Mouse (Mus musculus): ENCODE results near the gene Gm20388. TPM values are rescaled to one million over a fixed set of nuclear protein-coding genes. Genes with fewer than 3 reads are reported as not detected.
"Not testable (repeated sequence)": the region's sequence is repeated elsewhere in the genome, so short reads cannot be mapped to it uniquely, and the experiment has no call there.

The Gm20388 gene
- total RNA-seq, 2 experiments from 2014 or later, result 12.7 TPM; not detected in 1

DNA sequence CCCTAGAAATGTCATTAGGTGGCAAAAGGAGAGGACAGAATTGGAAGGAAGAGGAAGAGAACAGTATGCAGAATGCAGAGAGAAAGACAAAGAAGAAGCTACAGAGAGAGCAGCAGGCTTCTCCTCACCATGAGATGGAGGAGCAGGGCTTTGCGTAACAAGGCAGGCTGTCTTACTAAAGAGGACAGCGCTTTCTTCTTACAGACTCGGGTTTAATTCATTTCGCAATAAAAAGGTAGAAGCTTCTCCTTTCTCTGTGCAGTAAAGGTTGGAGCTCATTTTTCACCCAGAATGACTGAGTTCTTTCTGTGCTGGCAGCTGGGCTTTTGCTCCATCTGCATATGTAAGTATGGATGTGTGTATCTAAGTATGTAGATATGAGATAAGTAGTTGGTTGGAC, 3369.2 kb downstream of the Gm20388 start:
- DNase-seq, result no peak

DNA sequence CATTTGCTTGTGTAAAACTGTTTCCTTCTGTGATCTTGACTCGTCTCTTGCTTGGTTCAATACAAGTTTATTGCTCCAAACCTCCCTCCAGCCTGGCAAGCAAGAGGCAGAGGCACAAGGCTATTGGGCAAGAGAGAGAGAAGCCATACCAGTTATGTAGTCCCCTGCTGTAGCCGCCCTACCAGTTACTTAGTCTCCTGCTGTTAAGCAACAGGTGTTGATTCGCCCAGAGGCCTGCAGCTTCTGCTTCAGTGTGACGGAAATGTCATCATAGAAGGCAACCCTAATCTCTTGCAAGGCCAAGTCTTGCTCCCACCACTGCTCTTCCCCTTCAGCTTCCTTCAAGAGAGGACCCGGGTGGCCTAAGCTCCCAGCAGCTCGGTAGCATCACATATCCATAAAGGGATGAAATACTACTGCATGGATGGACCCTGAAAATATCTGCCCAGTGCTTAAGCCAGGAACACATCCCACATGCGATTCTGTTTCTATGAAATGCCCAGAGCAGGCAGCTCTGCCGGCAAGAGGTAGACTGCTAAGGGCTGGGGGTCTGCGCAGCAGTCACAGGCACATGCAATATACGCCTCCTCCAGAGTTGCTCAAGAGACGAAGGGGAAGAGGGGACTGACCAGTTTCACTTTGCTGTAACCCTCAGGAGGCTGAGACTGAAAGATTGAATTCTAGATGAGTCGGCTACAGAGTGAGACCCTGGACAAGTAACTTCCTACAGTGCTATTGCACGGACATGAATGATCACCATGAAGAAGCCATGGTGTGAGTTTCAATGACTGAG, 3369.9 kb downstream of the Gm20388 start:
- DNase-seq, result no peak

DNA sequence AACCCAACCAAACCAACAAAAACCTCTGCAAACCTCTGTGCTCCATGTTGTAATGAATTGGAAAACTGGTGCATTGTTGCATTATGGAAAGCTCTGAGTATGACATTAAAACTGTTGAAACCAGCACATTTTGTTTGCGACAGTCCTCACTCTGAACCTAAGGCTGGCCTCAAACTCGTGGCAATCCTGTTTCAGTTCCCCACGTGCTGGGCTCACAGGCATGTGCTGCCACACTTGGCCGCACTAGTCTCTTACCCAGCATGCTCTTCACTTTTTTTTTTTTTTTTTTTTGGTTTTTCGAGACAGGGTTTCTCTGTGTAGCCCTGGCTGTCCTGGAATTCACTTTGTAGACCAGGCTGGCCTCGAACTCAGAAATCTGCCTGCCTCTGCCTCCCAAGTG, 3372.4 kb downstream of the Gm20388 start:
- not testable (repeated sequence) for DNase-seq

DNA sequence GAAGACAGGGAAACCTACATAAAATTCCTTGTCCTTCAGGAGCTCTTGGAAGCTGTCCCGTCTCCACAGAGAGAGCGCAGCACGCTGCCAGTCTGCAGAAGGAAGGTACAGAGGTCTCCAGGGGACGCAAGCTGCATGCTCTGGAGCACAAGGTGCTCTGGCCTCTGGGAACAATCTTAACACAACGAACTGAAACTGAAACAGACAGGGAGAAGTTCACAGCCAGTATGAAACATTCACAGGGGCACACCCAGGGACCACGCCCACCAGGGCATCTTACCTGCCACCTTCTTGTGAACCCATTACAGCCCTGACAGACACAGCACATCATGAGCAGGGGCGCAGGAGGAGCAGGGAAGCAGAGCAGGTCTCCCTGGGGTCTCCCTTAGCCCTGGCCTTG, 3373.3 kb downstream of the Gm20388 start:
- DNase-seq, result no peak

DNA sequence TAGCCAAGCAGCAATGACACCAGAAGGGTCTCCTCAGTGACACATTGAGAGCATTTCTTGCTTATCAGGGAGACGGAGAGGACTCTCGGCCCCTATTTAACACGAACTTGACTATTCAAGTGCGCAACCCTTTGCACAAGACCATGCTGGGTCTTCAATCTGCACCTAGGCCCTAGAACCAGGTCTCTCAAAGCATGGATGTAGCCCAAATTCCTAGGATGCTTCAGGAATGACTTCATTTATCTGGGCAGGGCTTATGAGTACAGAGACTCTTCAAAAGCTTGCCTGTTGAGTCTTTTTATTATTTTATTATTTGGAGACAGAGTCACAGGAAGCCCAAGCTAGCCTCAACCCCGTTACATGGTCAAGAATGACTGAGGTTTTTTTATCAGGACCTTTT, 3373.9 kb downstream of the Gm20388 start:
- DNase-seq, result no peak

DNA sequence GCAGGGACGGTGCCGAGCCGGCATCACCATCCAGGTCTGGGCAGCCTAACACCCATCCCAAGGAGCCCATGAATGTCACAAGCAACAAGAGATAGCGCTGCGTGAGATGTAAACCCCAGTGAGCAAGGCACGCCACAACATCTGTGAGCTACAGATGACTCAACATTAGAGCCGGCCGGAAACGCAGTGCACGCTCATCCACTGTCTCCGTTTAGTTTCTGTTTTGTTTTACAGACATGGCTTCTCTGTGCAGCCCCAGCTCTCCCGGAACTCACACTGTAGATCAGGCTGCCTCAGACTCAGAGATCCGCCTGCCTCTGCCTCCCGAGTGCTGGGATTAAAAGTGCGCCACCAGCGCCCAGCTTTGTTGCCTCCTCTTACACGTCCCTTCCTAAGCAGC, 3376.7 kb downstream of the Gm20388 start:
- no peak for DNase-seq

DNA sequence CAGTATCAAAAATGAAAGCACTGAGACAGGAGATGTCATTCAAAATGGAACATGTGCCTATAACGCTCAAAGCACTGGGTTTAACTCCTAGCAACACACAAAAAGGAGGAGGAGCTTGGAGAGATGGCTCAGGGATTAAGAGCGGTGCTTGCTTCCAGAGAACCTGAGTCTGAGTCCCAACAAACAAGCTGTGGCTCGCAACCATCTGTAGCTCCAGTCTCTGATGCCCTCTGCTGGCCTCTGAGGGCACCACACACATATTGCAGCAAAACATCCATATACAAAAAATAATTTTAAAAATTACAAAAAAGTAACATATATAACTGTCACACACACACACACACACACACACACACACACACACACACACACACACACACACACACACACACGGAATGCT, 3379.5 kb downstream of the Gm20388 start:
- no peak for DNase-seq

DNA sequence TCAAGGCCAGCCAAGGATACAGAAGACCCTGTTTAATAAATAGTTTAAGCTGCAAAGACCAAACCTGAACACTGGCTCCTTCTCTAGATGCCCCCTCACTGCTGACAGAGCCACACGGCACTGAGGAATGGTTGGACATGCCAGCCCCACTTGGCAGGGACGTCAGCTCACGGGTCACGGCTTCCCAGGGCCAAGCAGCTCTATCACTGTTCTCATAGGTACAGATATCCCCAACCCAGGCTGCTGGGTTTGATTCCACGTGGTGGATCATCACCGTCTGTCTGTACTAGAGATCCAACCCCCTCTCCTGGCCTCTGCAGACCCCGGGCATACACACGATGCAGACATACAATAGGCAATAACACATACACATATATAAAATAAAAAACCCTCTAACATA, 3380.0 kb downstream of the Gm20388 start:
- no peak for DNase-seq

DNA sequence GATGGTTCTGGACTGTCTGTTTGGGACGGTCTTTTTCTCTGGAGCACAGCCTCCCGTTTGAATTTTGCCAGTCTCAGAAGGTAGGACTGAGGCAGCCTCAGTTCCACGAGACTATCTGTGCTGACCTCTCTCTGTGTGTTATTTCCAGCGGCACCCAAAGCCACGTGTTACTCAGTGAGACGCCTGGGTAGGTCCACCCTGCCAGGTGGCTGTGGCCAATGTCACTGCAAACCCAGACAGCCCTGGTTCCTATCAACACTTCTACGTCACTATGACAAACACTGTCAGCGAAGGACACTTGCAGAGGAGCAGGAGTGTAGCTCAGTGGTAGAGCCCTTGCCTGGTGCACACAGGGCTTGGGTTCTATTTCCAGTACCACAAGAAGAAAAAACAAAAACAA, 3381.1 kb downstream of the Gm20388 start:
- DNase-seq, result no peak

DNA sequence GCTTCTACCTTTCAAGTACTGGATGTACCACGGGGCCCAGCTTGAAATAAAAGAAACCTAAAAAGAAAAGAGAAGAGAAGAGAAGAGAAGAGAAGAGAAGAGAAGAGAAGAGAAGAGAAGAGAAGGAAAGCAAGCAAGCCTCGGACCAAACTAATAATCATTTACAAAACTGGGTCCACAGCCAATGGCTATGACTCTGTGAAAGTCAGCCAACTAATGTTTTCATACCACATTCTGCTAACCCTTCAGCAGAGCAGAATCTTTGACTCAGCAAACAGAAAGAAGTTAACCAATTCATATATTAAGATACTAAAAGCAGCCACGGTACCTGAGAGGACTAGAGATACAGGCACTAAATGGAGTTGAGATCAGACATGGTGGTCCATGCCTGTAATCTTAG, 3381.6 kb downstream of the Gm20388 start:
- no peak for DNase-seq

DNA sequence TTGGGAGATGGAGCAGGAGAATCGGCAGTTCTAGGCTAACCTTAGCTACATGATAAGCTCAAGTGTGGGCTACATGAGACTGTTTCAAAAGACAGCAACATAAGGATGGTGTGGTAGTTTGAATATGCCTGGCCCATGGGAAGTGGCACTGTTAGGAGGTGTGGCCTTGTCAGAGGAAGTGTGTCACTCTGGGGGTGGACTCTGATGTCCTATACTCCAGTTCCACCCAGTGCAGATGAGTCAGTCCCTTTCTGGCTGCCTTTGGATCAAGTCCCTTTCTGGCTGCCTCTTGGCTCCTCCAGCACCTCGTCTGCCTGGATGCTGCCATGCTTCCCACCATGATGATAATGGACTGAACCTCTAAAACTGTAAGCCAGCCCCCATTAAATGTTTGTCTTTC, 3382.1 kb downstream of the Gm20388 start:
- DNase-seq, result no peak

DNA sequence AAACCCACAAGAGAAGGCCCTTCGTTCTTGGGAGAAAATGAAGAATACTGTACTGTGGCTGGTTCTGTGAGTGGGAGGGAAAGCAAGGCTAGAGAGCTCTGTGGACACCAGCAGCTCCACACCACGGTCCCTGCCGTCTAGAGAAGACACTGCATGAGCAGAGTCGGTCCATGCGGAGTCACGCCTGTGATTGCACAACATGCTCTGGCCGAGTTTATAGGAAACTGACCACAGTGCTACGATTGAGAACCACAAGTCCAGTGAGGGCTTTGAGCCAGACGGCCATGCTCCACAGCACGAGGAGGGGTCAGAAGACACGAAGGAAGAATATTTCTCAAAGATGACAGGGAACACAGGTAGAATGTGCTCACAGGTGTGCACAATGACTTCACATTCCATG, 3387.7 kb downstream of the Gm20388 start:
- DNase-seq, result no peak

DNA sequence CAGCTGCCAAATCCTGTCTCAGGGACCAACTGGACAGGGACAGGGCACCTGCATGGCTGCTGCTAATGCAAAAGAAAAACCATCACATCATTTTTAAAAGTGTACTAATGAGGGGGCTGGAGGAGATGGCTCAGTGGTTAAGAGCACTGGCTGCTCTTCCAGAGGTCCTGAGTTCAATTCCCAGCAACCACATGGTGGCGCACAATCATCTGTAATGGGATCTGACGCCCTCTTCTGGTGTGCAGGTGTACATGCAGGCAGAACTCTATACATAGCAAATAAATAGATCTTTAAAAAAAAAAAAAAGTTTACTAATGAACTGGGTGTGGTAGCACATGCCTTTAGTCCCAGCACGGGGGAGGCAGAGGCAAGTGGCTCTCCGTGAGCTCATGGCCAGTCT, 3398.1 kb downstream of the Gm20388 start:
- no peak for DNase-seq

DNA sequence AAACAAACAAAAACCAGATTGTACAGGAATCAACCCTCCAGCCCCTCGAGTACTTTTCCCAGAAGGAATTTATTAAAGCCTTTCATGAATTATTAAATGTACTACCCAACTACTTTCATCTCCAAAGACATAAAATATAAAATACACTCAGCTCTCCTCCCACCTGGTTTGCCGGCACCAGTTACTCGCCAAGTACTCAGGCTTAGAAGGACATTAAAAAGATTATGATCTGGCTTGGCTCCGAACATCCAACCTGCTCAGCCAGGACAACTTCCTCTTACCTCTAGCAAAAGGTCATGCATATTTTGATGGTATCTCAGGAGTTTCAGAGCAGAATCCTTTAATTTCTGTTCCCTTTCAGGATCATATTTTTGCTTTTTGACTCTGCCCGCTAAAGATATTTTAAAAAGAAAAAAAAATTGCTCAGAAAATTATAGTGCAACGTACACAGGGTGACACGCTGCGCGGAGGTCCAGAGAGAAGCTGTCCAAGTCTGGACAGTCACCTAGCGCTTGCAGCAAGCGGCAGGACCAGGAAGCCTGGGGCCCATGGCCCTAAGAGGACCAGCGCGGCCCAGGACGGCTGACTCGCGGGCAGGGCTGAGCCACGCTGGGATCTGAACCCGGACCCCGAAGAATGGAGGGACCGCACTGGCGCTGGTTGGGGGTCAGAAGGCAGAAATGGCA, 3407.3 kb downstream of the Gm20388 start:
- DNase-seq, result no peak

DNA sequence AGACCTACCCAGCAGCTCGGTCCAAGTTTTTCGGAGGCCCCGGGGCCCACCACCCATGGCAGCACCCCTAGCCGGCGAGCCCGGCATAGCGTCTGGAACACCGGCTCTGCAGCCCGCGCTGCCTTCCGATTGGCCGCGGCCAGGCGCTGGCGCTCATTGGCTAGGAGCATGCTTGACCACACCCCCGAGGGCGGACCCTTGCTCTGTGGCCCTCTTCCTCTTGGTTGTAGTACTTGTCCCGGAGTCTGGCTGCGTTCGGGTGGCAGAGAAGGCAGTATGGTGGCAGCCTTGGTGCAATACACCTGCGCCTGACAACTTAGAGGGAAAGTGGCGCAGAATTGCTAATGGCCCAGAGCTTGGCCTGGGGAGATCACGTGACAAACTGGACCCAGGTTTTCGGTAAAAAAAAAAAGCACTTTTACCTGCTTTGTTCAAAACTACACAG, 3407.8 kb downstream of the Gm20388 start, which contains the start of gene Fanca:
Fanca (minus strand) TSS at position 110 of the 445 bp plus-strand sequence.
- DNase-seq, result peak; percentile 85

DNA sequence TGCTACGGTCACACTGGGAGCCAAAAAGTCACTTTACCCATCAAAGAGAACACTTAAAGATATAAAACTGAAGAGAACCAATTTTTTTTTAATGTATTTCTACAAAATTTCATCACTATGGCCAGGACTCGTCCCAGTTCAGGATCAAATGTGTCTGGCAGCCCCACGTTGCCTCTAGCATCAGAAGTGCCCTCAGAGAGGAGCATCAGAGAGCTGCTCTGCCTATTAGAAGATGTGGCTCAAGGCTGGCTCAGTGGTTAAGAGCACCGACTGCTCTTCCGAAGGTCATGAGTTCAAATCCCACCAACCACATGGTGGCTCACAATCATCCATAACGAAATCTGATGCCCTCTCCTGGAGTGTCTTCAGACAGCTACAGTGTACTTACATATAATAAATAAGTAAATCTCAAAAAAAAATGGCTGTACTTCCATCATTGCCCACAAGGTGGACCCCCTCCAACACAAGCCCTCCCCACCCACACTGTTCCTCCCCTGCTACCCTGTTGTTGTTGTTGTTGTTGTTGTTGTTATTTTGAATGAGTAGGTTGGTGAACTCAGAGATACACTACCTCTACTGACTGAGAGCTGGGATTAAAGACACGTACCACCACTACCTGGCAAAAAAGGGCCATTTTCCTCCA, 3409.0 kb downstream of the Gm20388 start:
- DNase-seq, result no peak

DNA sequence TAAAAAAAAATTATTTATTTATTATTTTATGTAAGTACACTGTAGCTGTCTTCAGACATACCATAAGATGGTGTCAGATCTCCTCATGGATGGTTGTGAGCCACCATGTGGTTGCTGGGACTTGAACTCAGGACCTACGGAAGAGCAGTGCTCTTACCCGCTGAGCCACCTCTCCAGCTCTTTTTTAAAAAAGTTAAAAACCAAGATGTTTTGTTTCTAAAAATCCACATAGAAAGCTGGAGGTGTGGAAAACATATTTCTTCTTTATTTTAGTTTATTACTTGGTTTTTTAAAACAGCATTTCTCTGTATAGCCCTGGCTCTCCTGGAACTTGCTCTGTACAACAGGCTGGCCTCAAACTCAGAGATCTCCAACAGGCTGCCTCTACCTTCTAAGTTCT, 3417.9 kb downstream of the Gm20388 start:
- DNase-seq, result no peak

DNA sequence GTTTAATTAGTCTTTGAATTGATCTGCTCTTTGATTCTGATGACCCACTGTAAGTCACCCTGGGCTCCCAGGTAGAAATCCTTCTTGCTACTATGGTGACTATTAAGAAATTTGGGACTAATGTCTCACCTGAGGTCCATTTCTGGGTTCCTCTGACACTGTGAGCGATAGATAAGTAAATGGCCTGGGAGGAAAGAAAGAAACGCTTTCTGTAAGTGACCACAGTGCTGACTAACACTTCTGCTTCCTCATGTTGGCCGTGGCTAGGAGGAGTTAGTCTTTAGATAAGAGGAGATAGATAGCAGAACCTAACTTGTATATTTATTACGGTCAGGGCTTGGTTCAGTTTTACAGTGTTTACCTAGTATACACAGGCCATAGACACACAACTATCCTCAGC, 3418.7 kb downstream of the Gm20388 start:
- DNase-seq, result no peak

DNA sequence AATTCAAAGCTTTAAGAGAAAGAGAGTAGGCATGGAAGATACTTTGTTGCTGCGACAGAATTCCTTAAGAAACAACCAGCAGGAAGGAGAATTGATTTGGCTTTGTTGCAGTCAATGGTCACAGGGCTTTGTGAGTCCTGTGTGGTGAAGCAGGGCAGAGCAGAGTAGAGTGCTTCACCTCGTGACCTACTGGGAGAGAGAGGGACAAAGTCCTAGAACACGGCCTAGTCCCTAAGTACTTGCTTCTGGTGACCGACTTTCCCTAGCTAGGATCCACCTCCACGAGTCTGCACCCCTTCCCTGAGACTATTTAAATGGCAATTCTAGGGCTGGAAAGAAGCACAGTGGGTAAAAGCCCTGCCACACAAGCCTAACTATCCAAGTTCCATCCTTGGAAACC, 3419.3 kb downstream of the Gm20388 start:
- no peak for DNase-seq

DNA sequence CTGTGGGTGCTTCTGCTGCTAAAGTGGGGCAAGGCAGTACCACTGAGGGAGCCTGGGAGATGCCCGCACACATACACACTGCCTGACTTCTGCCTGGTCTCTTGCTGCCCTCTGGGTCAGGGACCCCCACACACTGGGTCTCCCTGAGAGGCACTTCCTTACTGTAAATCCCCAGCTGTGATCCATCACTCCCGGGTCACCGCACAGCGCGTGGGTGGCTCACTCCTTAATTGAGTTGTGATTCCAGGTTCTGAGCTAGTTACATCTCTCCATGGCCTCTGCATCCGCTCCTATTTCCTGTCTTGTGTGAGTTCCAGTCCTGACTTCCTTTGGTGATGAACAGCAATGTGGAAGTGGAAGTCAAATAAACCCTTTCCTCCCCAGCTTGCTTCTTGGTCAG, 3420.1 kb downstream of the Gm20388 start:
- no peak for DNase-seq

DNA sequence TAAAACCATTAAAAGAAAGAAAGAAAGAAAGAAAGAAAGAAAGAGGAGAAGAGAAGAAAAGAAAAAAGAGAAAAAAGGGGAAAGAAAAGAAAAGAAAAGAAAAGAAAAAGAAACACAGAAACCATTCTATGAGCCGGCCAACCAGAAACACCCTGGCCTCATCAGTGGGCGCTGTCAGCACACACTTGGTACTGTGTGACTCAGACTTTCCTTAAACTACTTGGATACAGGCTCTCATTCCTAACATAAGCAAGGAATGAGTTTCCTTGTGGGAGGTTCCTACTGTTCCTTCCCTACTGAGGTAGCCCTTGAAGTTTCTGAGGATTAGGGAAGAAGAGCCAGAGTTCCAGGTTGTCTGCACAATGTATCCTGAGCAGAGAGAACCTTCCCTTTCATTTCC, 3420.7 kb downstream of the Gm20388 start:
- DNase-seq, result no peak

DNA sequence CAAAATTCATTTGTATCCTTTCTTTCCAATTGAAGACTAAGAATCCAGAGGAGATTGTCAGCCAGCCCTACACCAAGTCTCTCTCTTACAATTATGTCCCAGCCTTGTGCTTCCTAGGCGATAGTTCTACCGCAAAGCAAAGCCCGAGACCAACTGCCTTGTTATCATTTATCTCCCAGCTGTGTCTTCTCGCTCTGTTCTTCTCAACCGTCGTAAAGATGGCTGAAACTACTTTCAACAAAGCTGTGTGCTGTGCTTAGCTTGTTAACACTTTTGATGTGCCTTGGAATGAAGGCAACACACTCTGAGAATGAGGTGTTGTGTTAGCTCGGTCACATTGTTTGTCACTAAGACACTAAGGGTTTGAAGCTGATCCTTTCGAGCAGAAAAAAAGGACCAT, 3421.2 kb downstream of the Gm20388 start:
- no peak for DNase-seq

DNA sequence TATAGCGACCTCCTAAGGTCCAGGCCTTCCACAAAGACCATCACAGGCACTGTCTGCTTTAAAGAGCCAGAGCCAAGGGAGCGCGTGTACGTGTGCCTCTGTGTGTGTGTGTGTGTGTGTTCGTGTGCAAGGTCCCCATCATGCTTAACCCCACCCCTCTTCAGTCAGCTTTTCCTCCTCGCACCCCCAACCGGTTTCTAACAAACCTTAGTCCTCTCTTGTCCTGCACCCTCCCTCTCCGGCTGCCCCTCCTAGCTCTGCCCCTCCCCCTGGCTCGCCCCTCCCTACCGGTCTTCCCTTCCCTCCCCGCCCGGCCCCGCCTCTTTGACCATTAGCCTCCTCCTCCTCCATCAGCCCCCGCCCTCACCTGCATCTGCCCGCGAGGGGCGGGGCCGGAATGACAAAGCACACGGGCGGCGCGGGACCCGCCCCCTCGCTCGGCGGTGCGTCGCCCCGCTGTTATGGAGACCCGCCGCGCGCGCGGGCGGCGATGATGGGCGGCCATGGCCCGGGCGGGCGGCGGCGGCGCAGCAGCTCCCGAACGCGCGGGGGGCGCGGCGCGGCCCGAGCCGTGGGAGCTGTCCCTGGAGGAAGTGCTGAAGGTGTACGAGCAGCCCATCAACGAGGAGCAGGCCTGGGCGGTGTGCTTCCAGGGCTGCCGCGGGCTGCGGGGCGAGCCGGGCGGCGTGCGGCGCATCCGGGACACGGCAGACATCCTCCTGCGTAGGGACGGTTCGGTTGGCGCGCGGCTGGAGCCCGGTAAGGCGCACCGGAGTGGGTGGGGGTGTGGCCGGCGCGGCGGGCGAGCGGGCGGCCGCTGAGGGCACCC, 3421.8 kb downstream of the Gm20388 start, which contains the start of gene Spire2:
Spire2 (plus strand) TSS at position 452 of the 829 bp plus-strand sequence.
- DNase-seq, result peak; percentile 62 to 64
